Mouse (Mus musculus): ENCODE measurements around the gene 2610507B11Rik.

2610507B11Rik gene

GRCm38 (mm10) chr11:78289146-78289763 lies 27.7 kb downstream of the 2610507B11Rik start:
- WGBS: 81% methylated on average over 7 of the region's 7 CpGs

GRCm38 (mm10) chr11:78290654-78291053 lies 29.1 kb downstream of the 2610507B11Rik start, which contains the start of gene BC030499:
Gene BC030499 (plus strand): TSS chr11:78290841.
- WGBS: 41% methylated on average over 4 of the region's 4 CpGs

DNA sequence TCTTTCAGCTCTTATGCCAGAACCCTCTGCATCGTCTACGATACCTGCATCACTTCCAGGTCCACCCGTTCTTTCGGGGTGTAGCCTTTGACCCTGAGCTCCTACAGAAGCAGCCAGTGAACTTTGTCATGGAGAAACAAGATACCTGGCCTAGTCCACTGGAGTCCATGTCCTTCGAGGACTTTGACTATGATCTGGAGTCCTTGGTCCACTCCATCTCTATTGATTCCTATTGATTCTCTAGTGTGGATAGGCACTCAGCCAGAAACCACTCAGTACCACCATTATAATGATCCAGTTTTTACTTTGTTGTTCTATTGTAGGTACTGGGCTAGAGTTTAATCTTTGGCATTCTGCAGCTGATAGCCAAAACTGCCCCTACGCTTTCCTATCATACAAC lies 33.0 kb downstream of the 2610507B11Rik start:
- 93% methylated on average over 6 of the region's 6 CpGs for whole genome bisulfite sequencing

GRCm38 (mm10) chr11:78300917-78301316 lies 39.4 kb downstream of the 2610507B11Rik start:
- 45% methylated on average over 7 of the region's 7 CpGs for WGBS

- under 1% methylated on average over 49 of the region's 49 CpGs for WGBS
Measured at GRCm38 (mm10) chr11:78301357-78302084, 40.0 kb downstream of the 2610507B11Rik start, which contains the start of gene Spag5. Gene Spag5 (plus strand): TSS chr11:78301529.

DNA sequence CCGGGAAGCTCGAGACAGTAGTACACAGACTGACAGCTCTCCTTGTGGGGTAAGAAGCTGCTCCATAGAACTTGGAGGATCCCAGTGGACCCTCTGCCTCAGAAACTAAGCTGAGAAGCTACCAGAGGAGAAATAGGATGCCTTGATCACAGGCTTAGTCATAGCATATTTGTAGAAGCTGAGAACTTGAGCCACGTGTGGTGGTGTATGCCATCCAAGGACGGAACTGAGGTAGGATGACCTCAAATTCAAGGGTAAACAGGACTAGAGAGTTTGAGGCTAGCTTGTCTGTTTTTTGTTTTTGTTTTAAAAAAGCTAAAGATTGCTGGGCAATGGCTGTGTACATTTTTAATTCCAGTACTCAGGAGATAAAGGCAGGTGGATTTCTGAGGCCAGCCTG lies 43.7 kb downstream of the 2610507B11Rik start:
- WGBS: 87% methylated on average over 4 of the region's 4 CpGs

DNA sequence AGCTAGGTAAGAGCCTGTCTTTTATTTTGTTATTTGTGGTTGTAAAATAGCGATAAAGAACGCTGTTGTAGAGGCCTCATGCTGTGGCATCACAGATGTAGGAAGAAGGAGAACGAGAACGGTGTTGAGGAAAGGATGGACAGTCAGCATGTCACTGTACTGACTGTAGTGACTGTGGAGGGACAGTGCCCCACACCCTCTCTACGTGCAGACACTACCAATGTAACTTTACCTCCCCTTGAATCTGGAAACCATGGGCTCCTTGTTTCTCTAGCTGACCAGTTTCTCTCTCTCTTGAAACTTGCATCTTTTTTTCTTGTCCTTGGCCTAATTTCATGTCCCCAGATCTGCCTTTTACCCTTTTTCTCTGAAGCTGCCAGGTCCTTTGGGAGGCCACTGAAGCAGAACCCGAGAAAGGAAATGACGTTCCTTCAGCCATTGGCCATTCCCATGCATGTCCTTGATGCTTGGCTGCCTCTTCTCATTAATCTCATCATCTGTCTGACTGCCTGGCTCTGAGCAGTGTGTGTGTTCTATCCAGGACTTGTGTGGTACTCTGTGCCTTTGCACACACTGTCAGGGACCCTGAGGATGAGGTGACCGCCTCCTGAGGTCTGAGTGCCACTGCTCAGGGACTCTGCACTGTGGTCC lies 49.4 kb downstream of the 2610507B11Rik start:
- 87% methylated on average over 8 of the region's 8 CpGs for WGBS

DNA sequence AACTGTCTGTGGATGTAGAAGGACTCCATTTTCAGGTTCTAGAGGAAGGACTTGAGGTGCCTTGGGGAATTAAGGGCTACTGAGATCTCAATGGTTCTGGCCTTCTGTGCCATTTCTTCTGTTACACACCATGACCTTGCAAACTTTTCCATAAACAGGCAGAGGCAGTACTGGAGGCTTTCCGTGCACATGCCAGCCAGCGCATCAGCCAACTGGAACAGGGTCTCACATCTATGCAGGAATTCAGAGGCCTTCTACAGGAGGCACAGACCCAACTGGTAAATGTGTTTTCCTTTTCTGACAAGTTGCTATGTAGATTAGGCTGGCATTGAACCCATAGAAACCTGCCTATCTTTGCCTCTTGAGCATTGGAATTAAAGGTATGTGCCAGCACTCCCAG lies 52.1 kb downstream of the 2610507B11Rik start:
- 84% methylated on average over 2 of the region's 2 CpGs for WGBS

- 75% methylated on average over 2 of the region's 2 CpGs for WGBS
Measured at GRCm38 (mm10) chr11:78318411-78318810, 56.9 kb downstream of the 2610507B11Rik start.

DNA sequence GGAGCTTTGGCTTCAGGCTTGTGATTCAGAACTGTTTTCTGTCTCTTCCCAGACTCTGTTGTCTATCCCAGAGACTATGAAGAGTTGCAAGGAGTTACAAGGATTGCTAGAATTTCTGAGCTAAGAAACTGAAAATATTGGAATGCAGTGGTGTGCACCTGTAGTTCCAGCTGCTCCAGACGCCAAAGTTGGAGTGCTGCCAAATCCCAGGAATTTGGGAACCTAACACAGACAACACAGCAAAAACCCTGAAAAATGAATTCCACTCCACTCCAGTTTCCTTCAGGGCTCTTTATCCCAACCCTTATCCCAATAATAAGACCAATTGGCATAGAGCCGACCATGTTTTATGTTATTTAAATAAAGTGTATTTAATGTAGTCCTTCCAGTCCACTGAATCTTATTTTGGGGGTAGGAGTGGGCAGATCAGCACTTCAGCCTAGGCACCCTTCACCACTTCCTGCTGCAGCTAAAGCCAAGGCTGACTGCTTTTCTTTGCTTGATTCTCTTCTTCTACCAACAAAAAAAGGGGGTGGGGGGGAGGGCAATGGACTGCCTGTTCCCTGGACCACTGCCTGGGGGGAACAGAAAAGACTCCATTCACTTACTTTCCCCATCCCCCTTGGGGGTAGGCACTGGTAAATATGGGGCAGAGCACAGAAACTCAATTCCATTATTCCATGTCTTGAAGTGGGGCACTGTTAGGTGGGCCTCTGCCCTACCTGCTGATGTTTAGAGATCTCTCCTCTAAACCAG lies 60.7 kb downstream of the 2610507B11Rik start:
- WGBS: 20% methylated on average over 2 of the region's 2 CpGs

- WGBS: 21% methylated on average over 15 of the region's 15 CpGs
Measured at GRCm38 (mm10) chr11:78322860-78323259, 61.3 kb downstream of the 2610507B11Rik start, which contains the start of gene Aldoc. Gene Aldoc (plus strand): TSS chr11:78322968.

DNA sequence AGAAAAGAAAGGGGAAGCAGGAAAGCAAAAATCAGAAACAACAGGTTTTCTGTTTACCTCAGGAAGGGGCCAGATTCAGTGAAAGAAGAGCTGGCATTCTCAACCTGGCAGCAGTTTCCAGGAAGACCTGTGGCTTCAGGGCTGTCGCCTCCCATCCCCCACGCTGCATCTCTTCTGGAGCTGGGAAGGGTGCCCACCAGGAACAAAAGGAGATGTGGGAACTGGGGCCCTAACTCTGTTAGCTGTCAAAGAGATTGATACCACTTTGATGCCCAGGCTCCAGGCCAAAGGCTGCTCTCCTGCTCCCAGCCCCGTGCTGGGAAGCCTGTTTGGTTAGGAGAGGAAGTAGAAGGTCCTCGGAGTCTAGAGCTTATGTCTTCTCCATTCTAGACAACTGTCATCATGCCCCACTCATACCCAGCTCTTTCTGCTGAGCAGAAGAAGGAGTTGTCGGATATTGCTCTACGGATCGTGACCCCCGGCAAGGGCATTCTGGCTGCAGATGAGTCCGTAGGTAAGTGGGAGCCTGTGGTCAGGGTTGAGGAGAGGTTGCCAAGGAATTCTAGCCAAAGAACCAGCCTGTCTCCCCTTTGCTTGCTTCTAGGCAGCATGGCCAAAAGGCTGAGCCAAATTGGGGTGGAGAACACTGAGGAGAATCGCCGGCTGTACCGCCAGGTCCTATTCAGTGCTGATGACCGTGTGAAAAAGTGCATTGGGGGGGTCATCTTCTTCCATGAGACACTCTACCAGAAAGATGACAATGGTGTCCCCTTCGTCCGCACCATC lies 62.6 kb downstream of the 2610507B11Rik start:
- WGBS: 69% methylated on average over 15 of the region's 15 CpGs

DNA sequence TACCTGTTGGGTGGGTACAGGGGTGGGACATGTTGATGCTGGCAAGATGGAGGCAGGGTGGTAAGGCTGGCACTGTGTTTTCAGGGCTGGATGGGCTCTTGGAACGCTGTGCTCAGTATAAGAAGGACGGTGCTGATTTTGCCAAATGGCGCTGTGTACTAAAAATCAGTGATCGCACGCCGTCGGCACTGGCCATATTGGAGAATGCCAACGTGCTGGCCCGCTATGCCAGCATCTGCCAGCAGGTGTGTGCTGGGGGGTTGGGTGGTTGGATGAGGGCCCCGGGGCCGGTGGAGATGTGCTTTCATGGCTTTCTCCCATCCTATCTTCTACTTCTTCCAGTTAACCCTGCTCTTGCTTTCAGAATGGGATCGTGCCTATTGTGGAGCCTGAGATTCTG lies 63.4 kb downstream of the 2610507B11Rik start:
- 70% methylated on average over 12 of the region's 12 CpGs for WGBS

DNA sequence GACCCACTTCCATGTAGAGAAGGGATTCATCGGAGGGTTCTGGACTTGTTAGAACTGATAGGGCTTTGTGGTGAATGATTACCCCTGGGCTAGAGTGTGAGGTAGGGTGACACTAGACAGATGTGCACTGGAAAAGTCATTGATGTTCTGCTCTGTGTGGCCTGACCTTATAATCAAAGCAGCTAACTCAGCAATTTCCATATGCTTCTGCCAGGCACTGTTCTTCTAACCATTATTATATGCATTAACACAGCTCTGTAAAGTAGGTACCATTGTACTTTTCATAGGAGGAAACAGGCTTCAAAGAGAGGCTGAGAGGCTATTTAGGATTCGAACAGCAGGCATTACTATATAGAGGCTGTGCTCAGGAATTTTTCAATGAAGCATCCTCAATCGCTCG lies 65.7 kb downstream of the 2610507B11Rik start:
- WGBS: 77% methylated on average over 4 of the region's 4 CpGs

DNA sequence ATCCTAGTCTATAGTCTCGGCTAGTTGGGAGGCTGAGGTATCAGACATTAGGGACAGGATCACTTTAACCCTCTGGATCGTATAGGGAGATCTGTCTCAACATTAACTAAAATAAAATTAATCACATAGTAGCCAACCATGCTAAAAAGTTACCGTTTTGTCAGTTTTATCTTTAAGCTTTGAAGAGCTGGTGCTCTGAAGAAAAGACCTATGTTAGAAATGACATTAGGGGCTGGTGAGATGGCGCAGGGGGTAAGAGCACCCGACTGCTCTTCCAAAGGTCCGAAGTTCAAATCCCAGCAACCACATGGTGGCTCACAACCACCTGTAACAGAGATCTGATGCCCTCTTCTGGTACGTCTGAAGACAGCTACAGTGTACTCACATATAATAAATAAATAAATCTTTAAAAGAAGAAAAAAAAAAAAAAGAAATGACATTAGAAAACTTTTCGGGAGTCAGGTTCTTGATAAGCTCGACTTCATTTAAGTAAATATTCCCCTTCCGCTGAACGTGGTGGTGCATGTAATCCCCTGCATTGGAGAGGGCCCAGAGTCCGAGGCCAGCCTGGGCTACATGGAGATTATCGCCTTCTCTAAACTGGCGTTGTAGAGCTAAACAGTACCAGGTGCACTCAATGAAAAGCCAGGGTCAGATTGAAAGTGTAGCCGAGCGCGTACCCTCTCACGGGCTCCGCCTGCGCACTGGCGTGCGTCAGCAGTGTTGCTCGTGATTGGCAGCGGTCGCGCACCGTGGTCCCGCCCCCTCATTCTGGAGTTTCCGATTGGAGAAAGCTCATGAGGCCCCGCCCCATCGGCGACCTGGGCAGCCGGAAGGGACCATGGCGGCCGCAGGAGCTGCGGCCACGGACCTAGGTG lies 66.3 kb downstream of the 2610507B11Rik start, which contains the start of gene Pigs:
Gene Pigs, plus strand, starts transcription at position 782 of the 878 bp plus-strand sequence.
- WGBS: 9% methylated on average over 37 of the region's 37 CpGs

- WGBS: 2% methylated on average over 40 of the region's 41 CpGs
Measured at GRCm38 (mm10) chr11:78328512-78329056, 67.0 kb downstream of the 2610507B11Rik start.

DNA sequence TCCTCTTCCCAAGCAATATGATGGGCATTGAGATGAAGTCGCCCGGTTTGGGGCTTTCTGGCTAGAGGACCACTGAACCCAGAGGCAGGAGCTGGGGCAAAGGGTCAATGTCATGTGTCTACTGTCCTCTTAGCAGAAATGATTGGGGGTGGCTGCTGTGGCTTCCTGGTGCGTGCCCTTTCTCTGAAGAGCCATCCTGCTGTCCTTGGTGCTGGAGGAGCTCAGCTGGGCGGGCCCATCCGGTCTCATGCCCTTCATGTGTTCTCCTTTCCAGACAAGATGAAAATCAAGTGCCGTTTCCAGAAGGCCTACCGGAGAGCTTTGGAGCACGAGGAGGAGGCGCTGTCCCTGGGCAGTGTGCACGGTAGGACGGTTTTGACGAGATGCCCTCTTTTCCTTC lies 71.1 kb downstream of the 2610507B11Rik start:
- WGBS: 92% methylated on average over 12 of the region's 12 CpGs

DNA sequence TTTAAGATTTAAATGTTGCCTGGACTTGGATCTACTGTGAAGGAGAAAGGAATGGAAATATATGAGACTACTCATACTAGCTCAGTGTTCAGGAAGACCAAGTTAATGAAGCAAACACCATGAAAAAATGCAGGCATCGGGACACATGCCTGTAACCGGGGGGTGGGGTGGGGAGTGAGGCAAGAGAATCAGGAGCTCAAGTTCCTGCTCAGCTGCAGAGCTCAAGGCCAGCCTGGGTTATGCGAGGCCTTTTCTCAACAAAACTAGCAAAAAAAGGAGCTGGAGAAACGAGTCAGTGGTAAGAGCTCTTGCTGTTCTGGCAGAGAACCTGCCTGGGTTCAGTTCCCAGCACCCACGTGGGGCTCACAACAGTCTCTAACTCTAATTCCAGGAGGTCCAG lies 72.4 kb downstream of the 2610507B11Rik start:
- 92% methylated on average over 5 of the region's 5 CpGs for WGBS

DNA sequence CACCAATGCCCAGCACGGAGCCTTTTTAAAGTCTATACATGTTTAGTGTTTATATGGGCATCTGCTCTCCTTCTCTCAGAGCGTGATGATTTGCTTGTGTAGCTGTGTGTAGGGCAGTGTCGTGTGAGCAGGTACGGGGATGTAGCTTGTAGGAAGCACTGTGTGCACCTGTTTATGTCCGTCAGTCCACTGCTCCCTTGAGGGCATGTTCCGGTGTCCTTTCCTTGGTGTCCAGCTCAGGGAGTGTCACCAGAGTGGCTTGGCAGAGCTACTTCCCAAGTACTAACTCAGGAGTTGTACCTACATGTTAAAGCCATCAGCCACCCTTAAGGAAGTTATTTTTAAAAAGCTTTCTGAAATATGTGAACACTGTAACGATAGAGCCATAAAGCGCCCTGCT lies 75.5 kb downstream of the 2610507B11Rik start:
- WGBS: 94% methylated on average over 8 of the region's 8 CpGs
